In genomic region chr16:51589924-51590397, GRCm38 (mm10) we compare ENCODE assay signal across 12 mouse cellular contexts.
DNase-seq lines count a peak whose midpoint lies in the region; ATAC-seq and TF ChIP-seq lines count a peak whose summit lies in the region.
"Had no signal": no experiment of that assay in that cellular context is flagged by ENCODE, and none has a peak within 500 bp of the region (broad histone marks: within the 10 kb centered on the region; RNA-seq: fewer than 3 reads in every experiment).

No protein-coding gene starts in this region.

- H3K36me3 ChIP-seq in midbrain, embryonic 11.5 days (ENCODE audit: control insufficient read depth, insufficient read depth, low read length) = no peaks in the 10 kb centered on the region
- H3K36me3 ChIP-seq in midbrain, postnatal 0 days (ENCODE audit: insufficient read depth, low read length) = no peaks in the 10 kb centered on the region
- H3K36me3 ChIP-seq in hindbrain, embryonic 12.5 days = no peaks in the 10 kb centered on the region
- no peaks in the 10 kb centered on the region for H3K36me3 ChIP-seq in neural tube, embryonic 14.5 days (ENCODE audit: control insufficient read depth, insufficient read depth, low read length)
- H3K36me3 ChIP-seq: embryonic facial prominence, embryonic 13.5 days; liver, embryonic 13.5 days had no signal

- ATAC-seq in midbrain, embryonic 11.5 days (ENCODE audit: low FRiP score) = peak; percentile 90
- ATAC-seq in midbrain, postnatal 0 days (ENCODE audit: low FRiP score) = no peak
- peak; percentile 88 for ATAC-seq in hindbrain, embryonic 12.5 days (ENCODE audit: low FRiP score)
- ATAC-seq in neural tube, embryonic 14.5 days (ENCODE audit: low read depth) = peak; percentile 56; the same call in 1 of the 2 replicates

- no peak overlapping the region for H3K4me3 ChIP-seq in midbrain, embryonic 11.5 days (ENCODE audit: low read depth, low read length)
- H3K4me3 ChIP-seq in midbrain, postnatal 0 days (ENCODE audit: low read depth, low read length) = no peak overlapping the region
- H3K4me3 ChIP-seq in hindbrain, embryonic 12.5 days = no peak overlapping the region
- no peak overlapping the region for H3K4me3 ChIP-seq in neural tube, embryonic 14.5 days (ENCODE audit: low read depth, low read length)
- H3K4me3 ChIP-seq: embryonic facial prominence, embryonic 13.5 days; liver, embryonic 13.5 days had no signal

- 7% methylated on average over 2 of the region's 2 CpGs for WGBS in midbrain, embryonic 11.5 days
- 17% methylated on average over 2 of the region's 2 CpGs for WGBS in midbrain, postnatal 0 days
- WGBS in hindbrain, embryonic 12.5 days = 11% methylated on average over 2 of the region's 2 CpGs
- 7% methylated on average over 2 of the region's 2 CpGs for WGBS in neural tube, embryonic 14.5 days

- H3K27me3 ChIP-seq in midbrain, embryonic 11.5 days (ENCODE audit: control insufficient read depth, insufficient read depth, low read length) = no peaks in the 10 kb centered on the region
- no peaks in the 10 kb centered on the region for H3K27me3 ChIP-seq in midbrain, postnatal 0 days (ENCODE audit: insufficient read depth, low read length)
- H3K27me3 ChIP-seq in hindbrain, embryonic 12.5 days = no peaks in the 10 kb centered on the region
- no peaks in the 10 kb centered on the region for H3K27me3 ChIP-seq in neural tube, embryonic 14.5 days (ENCODE audit: control insufficient read depth, insufficient read depth, low read length)
- H3K27me3 ChIP-seq: embryonic facial prominence, embryonic 13.5 days; liver, embryonic 13.5 days had no signal

- DNase-seq in adrenal gland, adult 8-10 months = peak; percentile 0
- no peak for DNase-seq in adrenal gland, postnatal 25 days
- DNase-seq in midbrain, embryonic 11.5 days (ENCODE audit: low spot score, missing footprints) = peak; percentile 83
- no peak for DNase-seq in midbrain, postnatal 0 days (ENCODE audit: low spot score)
- no peak for DNase-seq in thymus, postnatal 14 days
- no peak for DNase-seq in frontal cortex, postnatal 25 days (ENCODE audit: low spot score in 2 of 2)
- DNase-seq: cerebellum, adult 18-20 months; heart, postnatal 4 days; liver, embryonic 13.5 days had no signal

- no peak overlapping the region for H3K9ac ChIP-seq in midbrain, embryonic 11.5 days (ENCODE audit: low read length)
- H3K9ac ChIP-seq in midbrain, postnatal 0 days (replicated peaks; ENCODE audit: low read length, poor library complexity, severe bottlenecking) = no peak overlapping the region
- H3K9ac ChIP-seq in hindbrain, embryonic 12.5 days = no peak overlapping the region
- H3K9ac ChIP-seq in neural tube, embryonic 14.5 days (replicated peaks; ENCODE audit: low read depth, low read length) = no peak overlapping the region
- H3K9ac ChIP-seq: embryonic facial prominence, embryonic 13.5 days; liver, embryonic 13.5 days had no signal

- TF ChIP-seq CTCF in midbrain, postnatal 0 days (IDR thresholded peaks at IDR 0.05) = no peak

- H3K4me1 ChIP-seq in midbrain, embryonic 11.5 days (ENCODE audit: control insufficient read depth, insufficient read depth, low read length) = peaks cover 9% of the 10 kb centered on the region; the same call in 1 of the 2 replicates
- no peaks in the 10 kb centered on the region for H3K4me1 ChIP-seq in midbrain, postnatal 0 days (ENCODE audit: insufficient read depth, low read length)
- 0 out of 2 replicates have a peak, but pooled peaks cover 6% of the 10 kb centered on the region for H3K4me1 ChIP-seq in hindbrain, embryonic 12.5 days
- H3K4me1 ChIP-seq in neural tube, embryonic 14.5 days (ENCODE audit: control insufficient read depth, insufficient read depth, low read length) = no peaks in the 10 kb centered on the region
- H3K4me1 ChIP-seq: embryonic facial prominence, embryonic 13.5 days; liver, embryonic 13.5 days had no signal

- H3K4me2 ChIP-seq in midbrain, embryonic 11.5 days = no peak overlapping the region
- no peak overlapping the region for H3K4me2 ChIP-seq in midbrain, postnatal 0 days (ENCODE audit: low read depth, low read length, poor library complexity, severe bottlenecking)
- H3K4me2 ChIP-seq in hindbrain, embryonic 12.5 days (replicated peaks) = no peak overlapping the region
- no peak overlapping the region for H3K4me2 ChIP-seq in neural tube, embryonic 14.5 days (ENCODE audit: low read depth, low read length)
- H3K4me2 ChIP-seq: embryonic facial prominence, embryonic 13.5 days; liver, embryonic 13.5 days had no signal

- H3K27ac ChIP-seq in midbrain, embryonic 11.5 days (ENCODE audit: low read depth, low read length) = no peak overlapping the region
- no peak overlapping the region for H3K27ac ChIP-seq in midbrain, postnatal 0 days (ENCODE audit: low read depth, low read length)
- peak overlapping the region; percentile 55 for H3K27ac ChIP-seq in hindbrain, embryonic 12.5 days
- no peak overlapping the region for H3K27ac ChIP-seq in neural tube, embryonic 14.5 days (ENCODE audit: low read depth, low read length)
- H3K27ac ChIP-seq: embryonic facial prominence, embryonic 13.5 days; liver, embryonic 13.5 days had no signal

- no peaks in the 10 kb centered on the region for H3K9me3 ChIP-seq in midbrain, embryonic 11.5 days (ENCODE audit: control insufficient read depth, low read length)
- no peaks in the 10 kb centered on the region for H3K9me3 ChIP-seq in midbrain, postnatal 0 days (ENCODE audit: low read length)
- no peaks in the 10 kb centered on the region for H3K9me3 ChIP-seq in hindbrain, embryonic 12.5 days (replicated peaks)
- no peaks in the 10 kb centered on the region for H3K9me3 ChIP-seq in neural tube, embryonic 14.5 days (ENCODE audit: control insufficient read depth, low read length)
- H3K9me3 ChIP-seq: embryonic facial prominence, embryonic 13.5 days; liver, embryonic 13.5 days had no signal

Comparison
In these comparisons a context has a peak if more than half of its experiments do, and no peak if none do; other contexts are left out.
1. DNase-seq: peak in adrenal gland, adult 8-10 months (single experiment) and midbrain, embryonic 11.5 days (single experiment); none in adrenal gland, postnatal 25 days (single experiment), midbrain, postnatal 0 days (single experiment), thymus, postnatal 14 days (single experiment) and frontal cortex, postnatal 25 days (0 of 2).